Mouse (Mus musculus): ENCODE data around the gene Begain. TPM values are rescaled to one million over a fixed set of nuclear protein-coding genes. Genes with fewer than 3 reads are reported as not detected.

Gene Begain
- polyA plus RNA-seq, 1 experiment from 2014 or later = 14.9 TPM

GRCm38 (mm10) chr12:109069751-109070150, 1.7 kb upstream of the Begain start:
- no peaks in the 10 kb centered on the region for H3K36me3 ChIP-seq (ENCODE audit: control insufficient read depth, insufficient read depth, low read length)
- DNase-seq (ENCODE audit: low spot score) (no peak), ATAC-seq (ENCODE audit: insufficient read depth, low FRiP score, low TSS enrichment) (no peak)
- H3K4me2 ChIP-seq (ENCODE audit: low read depth) = no peak overlapping the region
- H3K27ac ChIP-seq (ENCODE audit: low read depth, low read length) = no peak overlapping the region
- H3K9ac ChIP-seq (ENCODE audit: low read length) = no peak overlapping the region
- no peak overlapping the region for H3K4me3 ChIP-seq (ENCODE audit: low read depth, low read length)
- H3K27me3 ChIP-seq (ENCODE audit: control insufficient read depth, insufficient read depth, low read length) = no peaks in the 10 kb centered on the region
- WGBS = 65% methylated on average over 1 of the region's 2 CpGs
- H3K4me1 ChIP-seq (ENCODE audit: control insufficient read depth, insufficient read depth, low read length) = 0 out of 2 replicates have a peak, but pooled peaks cover 3% of the 10 kb centered on the region
- no peaks in the 10 kb centered on the region for H3K9me3 ChIP-seq (ENCODE audit: control insufficient read depth, low read length)

GRCm38 (mm10) chr12:109068738-109069137, 721 bp upstream of the Begain start:
- 0 out of 2 replicates have a peak, but pooled peaks cover 3% of the 10 kb centered on the region for H3K4me1 ChIP-seq (ENCODE audit: control insufficient read depth, insufficient read depth, low read length)
- ATAC-seq (ENCODE audit: insufficient read depth, low FRiP score, low TSS enrichment) (0 out of 2 replicates have a peak, but pooled peaks have one; percentile 25), DNase-seq (ENCODE audit: low spot score) (no peak)
- peak overlapping the region; percentile 87; the same call in 1 of the 2 replicates for H3K4me2 ChIP-seq (ENCODE audit: low read depth)
- WGBS = 61% methylated on average over 7 of the region's 7 CpGs
- no peak overlapping the region for H3K4me3 ChIP-seq (ENCODE audit: low read depth, low read length)
- no peak overlapping the region for H3K9ac ChIP-seq (ENCODE audit: low read length)
- no peaks in the 10 kb centered on the region for H3K9me3 ChIP-seq (ENCODE audit: control insufficient read depth, low read length)
- H3K27ac ChIP-seq (ENCODE audit: low read depth, low read length) = no peak overlapping the region
- H3K27me3 ChIP-seq (ENCODE audit: control insufficient read depth, insufficient read depth, low read length) = no peaks in the 10 kb centered on the region
- no peaks in the 10 kb centered on the region for H3K36me3 ChIP-seq (ENCODE audit: control insufficient read depth, insufficient read depth, low read length)

GRCm38 (mm10) chr12:109067561-109068135, 369 bp downstream of the Begain start:
- Histone ChIP-seq H3K9me3 (ENCODE audit: control insufficient read depth, low read length) (no peaks in the 10 kb centered on the region), H3K4me1 (ENCODE audit: control insufficient read depth, insufficient read depth, low read length) (0 out of 2 replicates have a peak, but pooled peaks cover 3% of the 10 kb centered on the region), H3K27me3 (ENCODE audit: control insufficient read depth, insufficient read depth, low read length) (no peaks in the 10 kb centered on the region), H3K4me3 (ENCODE audit: low read depth, low read length) (peak overlapping the region; percentile 62), H3K36me3 (ENCODE audit: control insufficient read depth, insufficient read depth, low read length) (no peaks in the 10 kb centered on the region), H3K27ac (ENCODE audit: low read depth, low read length) (no peak overlapping the region), H3K9ac (ENCODE audit: low read length) (peak overlapping the region; percentile 78), H3K4me2 (ENCODE audit: low read depth) (peak overlapping the region; percentile 87)
- WGBS = 2% methylated on average over 20 of the region's 59 CpGs
- DNase-seq (ENCODE audit: low spot score) (peak; percentile 72), ATAC-seq (ENCODE audit: insufficient read depth, low FRiP score, low TSS enrichment) (peak; percentile 78)

GRCm38 (mm10) chr12:109058660-109059059, 9.4 kb downstream of the Begain start:
- Histone ChIP-seq H3K9ac (ENCODE audit: low read length) (no peak overlapping the region), H3K27ac (ENCODE audit: low read depth, low read length) (no peak overlapping the region), H3K4me1 (ENCODE audit: control insufficient read depth, insufficient read depth, low read length) (peaks cover 12% of the 10 kb centered on the region), H3K9me3 (ENCODE audit: control insufficient read depth, low read length) (no peaks in the 10 kb centered on the region), H3K27me3 (ENCODE audit: control insufficient read depth, insufficient read depth, low read length) (peaks cover 25% of the 10 kb centered on the region), H3K4me3 (ENCODE audit: low read depth, low read length) (no peak overlapping the region), H3K4me2 (ENCODE audit: low read depth) (no peak overlapping the region), H3K36me3 (ENCODE audit: control insufficient read depth, insufficient read depth, low read length) (no peaks in the 10 kb centered on the region)
- 82% methylated on average over 8 of the region's 8 CpGs for WGBS
- DNase-seq (ENCODE audit: low spot score) (no peak), ATAC-seq (ENCODE audit: insufficient read depth, low FRiP score, low TSS enrichment) (no peak)

- H3K36me3 ChIP-seq (ENCODE audit: control insufficient read depth, insufficient read depth, low read length) = no peaks in the 10 kb centered on the region
- ATAC-seq (ENCODE audit: insufficient read depth, low FRiP score, low TSS enrichment) (no peak), DNase-seq (ENCODE audit: low spot score) (no peak)
- no peak overlapping the region for H3K4me2 ChIP-seq (ENCODE audit: low read depth)
- H3K27me3 ChIP-seq (ENCODE audit: control insufficient read depth, insufficient read depth, low read length) = peaks cover 34% of the 10 kb centered on the region
- no peaks in the 10 kb centered on the region for H3K9me3 ChIP-seq (ENCODE audit: control insufficient read depth, low read length)
- no peak overlapping the region for H3K27ac ChIP-seq (ENCODE audit: low read depth, low read length)
- H3K9ac ChIP-seq (ENCODE audit: low read length) = no peak overlapping the region
- peaks cover 14% of the 10 kb centered on the region for H3K4me1 ChIP-seq (ENCODE audit: control insufficient read depth, insufficient read depth, low read length)
- no peak overlapping the region for H3K4me3 ChIP-seq (ENCODE audit: low read depth, low read length)
- 70% methylated on average over 4 of the region's 4 CpGs for WGBS
Measured at GRCm38 (mm10) chr12:109057736-109058135, 10.3 kb downstream of the Begain start.

- under 1% methylated on average over 91 of the region's 105 CpGs for WGBS
- H3K4me1 ChIP-seq (ENCODE audit: control insufficient read depth, insufficient read depth, low read length) = peaks cover 20% of the 10 kb centered on the region
- H3K36me3 ChIP-seq (ENCODE audit: control insufficient read depth, insufficient read depth, low read length) = no peaks in the 10 kb centered on the region
- H3K4me2 ChIP-seq (ENCODE audit: low read depth) = peak overlapping the region; percentile 91
- ATAC-seq (ENCODE audit: insufficient read depth, low FRiP score, low TSS enrichment) = peak; percentile 24
- peak overlapping the region; percentile 50 for H3K4me3 ChIP-seq (ENCODE audit: low read depth, low read length)
- DNase-seq (ENCODE audit: low spot score) = peak; percentile 36
- H3K9ac ChIP-seq (ENCODE audit: low read length) = peak overlapping the region; percentile 56
- H3K9me3 ChIP-seq (ENCODE audit: control insufficient read depth, low read length) = no peaks in the 10 kb centered on the region
- H3K27me3 ChIP-seq (ENCODE audit: control insufficient read depth, insufficient read depth, low read length) = peaks cover 56% of the 10 kb centered on the region
- no peak overlapping the region for H3K27ac ChIP-seq (ENCODE audit: low read depth, low read length)
Measured at GRCm38 (mm10) chr12:109053020-109053806, 14.8 kb downstream of the Begain start.

- DNase-seq (ENCODE audit: low spot score) = no peak
- peaks cover 44% of the 10 kb centered on the region for H3K27me3 ChIP-seq (ENCODE audit: control insufficient read depth, insufficient read depth, low read length)
- ATAC-seq (ENCODE audit: insufficient read depth, low FRiP score, low TSS enrichment) = no peak
- no peaks in the 10 kb centered on the region for H3K9me3 ChIP-seq (ENCODE audit: control insufficient read depth, low read length)
- H3K4me2 ChIP-seq (ENCODE audit: low read depth) = no peak overlapping the region
- no peaks in the 10 kb centered on the region for H3K36me3 ChIP-seq (ENCODE audit: control insufficient read depth, insufficient read depth, low read length)
- H3K4me3 ChIP-seq (ENCODE audit: low read depth, low read length) = no peak overlapping the region
- peaks cover 18% of the 10 kb centered on the region for H3K4me1 ChIP-seq (ENCODE audit: control insufficient read depth, insufficient read depth, low read length)
- WGBS = 88% methylated on average over 4 of the region's 4 CpGs
- H3K27ac ChIP-seq (ENCODE audit: low read depth, low read length) = no peak overlapping the region
- H3K9ac ChIP-seq (ENCODE audit: low read length) = no peak overlapping the region
Measured at GRCm38 (mm10) chr12:109049949-109050348, 18.1 kb downstream of the Begain start.

- Histone ChIP-seq H3K9ac (ENCODE audit: low read length) (no peak overlapping the region), H3K9me3 (ENCODE audit: control insufficient read depth, low read length) (no peaks in the 10 kb centered on the region), H3K4me3 (ENCODE audit: low read depth, low read length) (no peak overlapping the region), H3K4me1 (ENCODE audit: control insufficient read depth, insufficient read depth, low read length) (no peaks in the 10 kb centered on the region), H3K36me3 (ENCODE audit: control insufficient read depth, insufficient read depth, low read length) (no peaks in the 10 kb centered on the region), H3K27ac (ENCODE audit: low read depth, low read length) (no peak overlapping the region), H3K27me3 (ENCODE audit: control insufficient read depth, insufficient read depth, low read length) (peaks cover under 1% of the 10 kb centered on the region; the same call in 1 of the 2 replicates), H3K4me2 (ENCODE audit: low read depth) (no peak overlapping the region)
- DNase-seq (ENCODE audit: low spot score) = no peak
- ATAC-seq (ENCODE audit: insufficient read depth, low FRiP score, low TSS enrichment) = no peak
- 81% methylated on average over 7 of the region's 7 CpGs for WGBS
Measured at GRCm38 (mm10) chr12:109045581-109045980, 22.4 kb downstream of the Begain start.
